Mouse (Mus musculus) large intestine, adult 2 months (tissue): ENCODE results near the gene Mrpl53. TPM values are rescaled to one million over a fixed set of nuclear protein-coding genes. Genes with fewer than 3 reads are reported as not detected.

Experiments
- DNase-seq: peaks from one replicate; pipeline ENCODE4 v3.0.0-alpha.2; 2012; ENCODE audit warnings: low read depth, low spot score
- WGBS: fragments of 180-500 bp; shearing (Covaris S2); methylation state at CpG from one replicate; pipeline ENCODE4 v1.1.7; 2018; 5-methylcytosine and 5-hydroxymethylcytosine counted together
- polyA plus RNA-seq: library from polyadenylated mRNA; depleted of rRNA; stranded (reverse); fragments of >200 nt; gene quantifications from 2 replicates; pipeline ENCODE4 v1.2.3, GENCODE M21; 2012

The Mrpl53 gene
- polyA plus RNA-seq, 1 experiment = 60.3 TPM

GRCm38 (mm10) chr6:83118825-83119733 is 10.2 kb downstream of the Mrpl53 start:
- 72% methylated on average over 14 of the region's 14 CpGs for WGBS

DNA sequence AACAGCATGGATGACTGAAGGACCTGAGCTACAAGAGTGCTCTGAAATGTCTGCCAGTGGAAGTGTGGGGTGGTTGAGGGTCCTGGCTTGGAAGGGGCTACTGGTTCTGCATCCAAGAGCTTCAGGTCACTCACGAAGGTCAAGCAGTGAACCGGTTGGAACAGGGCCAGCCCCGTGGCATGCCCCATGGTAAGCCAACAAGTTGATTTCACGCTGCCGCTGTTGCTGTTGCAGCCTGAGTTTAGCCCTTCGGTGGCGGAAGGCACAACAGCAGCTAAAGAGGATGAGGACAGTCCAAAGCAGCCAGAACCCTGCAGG is 10.9 kb downstream of the Mrpl53 start:
- DNase-seq = no peak
- 60% methylated on average over 7 of the region's 7 CpGs for WGBS

More at GRCm38 (mm10) chr6:83118825-83119733, 10.2 kb downstream of the Mrpl53 start:
- no peak for DNase-seq

DNA sequence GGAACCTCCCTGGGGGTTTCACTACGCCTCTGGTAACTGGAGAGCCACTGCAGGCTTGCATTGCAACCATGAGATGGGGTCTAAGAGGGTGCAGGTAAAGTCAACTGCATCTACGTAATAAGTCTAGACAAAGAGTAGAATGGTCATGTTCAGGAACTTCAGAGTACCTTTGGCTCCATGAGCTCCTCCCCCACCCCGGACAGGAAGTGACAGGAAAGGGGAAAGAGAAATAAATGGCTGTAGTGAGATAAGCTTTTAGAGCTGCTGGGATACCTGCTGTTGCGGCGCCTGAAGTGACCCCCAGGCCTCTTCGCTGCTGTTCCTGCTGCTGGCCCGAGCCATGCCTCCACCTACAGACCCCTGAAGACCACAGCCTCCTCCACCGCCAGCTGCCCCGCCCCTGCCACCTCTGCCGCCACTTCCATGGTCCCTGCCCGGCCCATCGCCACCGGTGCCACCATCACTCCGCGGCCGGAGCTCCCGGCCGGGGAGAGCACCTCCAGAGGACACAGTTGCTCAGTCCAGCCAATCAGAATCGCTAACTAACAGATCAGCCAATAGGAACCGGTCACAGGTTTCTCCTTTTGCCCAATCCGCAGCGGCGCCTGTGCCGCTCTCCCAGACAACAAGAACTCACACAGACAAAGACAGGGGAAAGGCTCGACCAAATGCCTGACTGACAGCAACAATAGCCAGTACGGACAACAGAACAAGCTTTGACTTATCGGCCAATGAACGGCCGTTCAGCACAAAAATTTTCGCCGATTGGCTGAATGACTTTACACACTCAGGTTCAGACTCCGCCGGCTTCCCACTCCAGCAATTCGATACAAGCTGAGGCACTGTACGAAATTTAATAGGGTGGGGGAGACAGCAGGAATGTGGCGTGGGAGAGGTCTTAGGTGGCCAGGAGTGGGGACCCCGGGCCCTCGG is 12.4 kb downstream of the Mrpl53 start, which contains the start of gene Wbp1:
Gene Wbp1, minus strand, starts transcription at position 630 of the 933 bp plus-strand sequence.
- under 1% methylated on average over 37 of the region's 38 CpGs for WGBS
- peak; percentile 100 for DNase-seq

- WGBS = 2% methylated on average over 52 of the region's 52 CpGs
These were observed 13.2 kb downstream of the Mrpl53 start for GRCm38 (mm10) chr6:83121863-83122710.

DNA sequence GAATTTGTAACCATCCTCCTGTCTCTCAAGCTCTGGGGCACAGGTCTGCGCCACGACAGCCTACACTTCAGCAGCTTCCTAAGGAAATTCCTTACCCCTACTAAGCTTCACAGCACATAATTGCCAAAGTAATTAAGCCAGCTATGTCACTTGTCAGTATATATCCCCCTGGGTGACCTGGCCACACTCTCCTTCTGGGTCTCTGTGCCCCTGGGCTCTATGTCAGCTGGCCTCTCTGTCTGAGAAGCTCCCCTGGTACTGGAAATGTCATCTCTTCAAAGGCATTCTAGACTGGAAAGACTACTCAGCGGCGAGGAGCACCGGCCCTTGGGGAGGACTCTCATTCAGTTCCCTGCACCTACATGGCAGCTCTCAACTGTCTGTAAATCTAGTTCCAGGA is 14.1 kb downstream of the Mrpl53 start:
- WGBS = 89% methylated on average over 5 of the region's 5 CpGs
- DNase-seq = no peak

More at GRCm38 (mm10) chr6:83121863-83122710, 13.2 kb downstream of the Mrpl53 start:
- no peak for DNase-seq

DNA sequence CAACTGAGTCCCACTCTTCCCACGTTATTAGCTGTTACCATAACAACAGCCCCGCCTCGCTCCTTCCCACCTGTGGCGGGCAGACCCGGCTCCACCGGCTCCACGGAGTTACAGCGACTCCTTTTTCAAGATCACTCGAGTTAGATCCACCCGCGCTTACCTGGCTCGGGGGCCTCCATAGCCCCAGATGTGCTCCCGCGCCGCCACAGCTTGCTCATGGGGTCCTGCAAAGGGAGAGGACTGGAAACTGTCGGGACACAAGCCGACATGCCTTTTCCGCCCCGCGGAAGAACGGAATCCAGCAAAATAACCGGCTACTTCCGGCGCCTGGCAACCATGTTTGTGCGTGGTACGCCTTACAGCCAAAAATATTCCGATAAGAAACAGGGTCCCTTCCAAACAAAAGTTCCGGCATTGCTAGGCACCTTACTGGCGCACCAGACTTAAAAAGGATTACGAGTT is 16.0 kb downstream of the Mrpl53 start:
- under 1% methylated on average over 30 of the region's 30 CpGs for WGBS

GRCm38 (mm10) chr6:83125331-83125730 is 16.5 kb downstream of the Mrpl53 start, which contains the start of gene Ino80b:
TSS of gene Ino80b (minus strand) at chr6:83125431.
- WGBS = 25% methylated on average over 5 of the region's 5 CpGs
- no peak for DNase-seq

More for the DNA sequence above, 16.0 kb downstream of the Mrpl53 start:
- no peak for DNase-seq

- DNase-seq = no peak
- WGBS = 94% methylated on average over 5 of the region's 5 CpGs
These were observed 18.6 kb downstream of the Mrpl53 start for GRCm38 (mm10) chr6:83127419-83127818.

DNA sequence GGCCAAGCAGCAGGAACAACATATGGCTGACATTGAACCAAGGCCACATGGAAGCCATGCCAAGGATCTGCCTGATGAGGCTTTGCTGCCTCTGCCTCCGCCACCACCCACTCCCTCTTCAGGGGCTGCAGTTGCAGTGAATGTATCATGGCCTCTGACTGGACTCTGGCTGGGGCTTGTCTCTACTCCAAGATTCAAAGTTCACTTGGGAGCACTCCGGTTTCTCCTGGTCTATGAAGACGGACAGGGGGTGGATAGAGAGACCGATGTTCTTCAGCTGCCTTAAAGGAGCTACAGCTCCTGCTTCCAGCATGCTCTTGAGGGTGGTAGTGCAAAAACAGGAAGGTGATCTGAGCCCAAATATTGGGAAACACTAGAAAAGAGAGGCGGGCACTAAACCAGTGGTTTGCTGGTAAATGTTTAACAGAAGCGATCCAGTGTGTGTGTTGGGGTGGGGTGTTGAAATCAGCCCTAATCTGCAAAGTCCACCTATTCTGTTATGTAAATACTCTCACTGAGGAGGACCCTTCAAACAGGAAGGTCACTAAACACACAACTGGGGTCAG is 22.7 kb downstream of the Mrpl53 start:
- no peak for DNase-seq
- 12% methylated on average over 6 of the region's 6 CpGs for WGBS

GRCm38 (mm10) chr6:83132176-83132919 is 23.5 kb downstream of the Mrpl53 start:
- DNase-seq = no peak
- 51% methylated on average over 9 of the region's 9 CpGs for WGBS

DNA sequence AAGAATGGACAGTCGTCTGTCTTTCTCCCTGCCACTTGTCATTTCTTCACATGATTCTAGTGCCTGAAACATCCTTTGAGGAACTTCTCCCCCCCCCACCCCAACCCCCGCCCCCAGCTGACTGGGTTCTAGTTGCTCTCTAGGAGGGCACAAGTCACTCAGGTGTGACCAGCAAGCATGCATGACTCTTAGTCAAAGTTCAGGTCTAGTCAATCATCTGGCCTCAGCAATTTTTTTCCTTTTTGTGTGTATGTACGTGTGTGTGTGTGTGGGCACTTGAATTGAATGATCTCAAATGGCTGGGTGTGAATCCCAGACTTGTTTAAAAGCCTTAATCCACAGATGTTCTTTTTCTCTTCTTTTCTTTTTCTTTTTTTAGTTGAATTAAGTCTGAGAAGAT is 25.4 kb downstream of the Mrpl53 start:
- no peak for DNase-seq
- 45% methylated on average over 3 of the region's 3 CpGs for WGBS

DNA sequence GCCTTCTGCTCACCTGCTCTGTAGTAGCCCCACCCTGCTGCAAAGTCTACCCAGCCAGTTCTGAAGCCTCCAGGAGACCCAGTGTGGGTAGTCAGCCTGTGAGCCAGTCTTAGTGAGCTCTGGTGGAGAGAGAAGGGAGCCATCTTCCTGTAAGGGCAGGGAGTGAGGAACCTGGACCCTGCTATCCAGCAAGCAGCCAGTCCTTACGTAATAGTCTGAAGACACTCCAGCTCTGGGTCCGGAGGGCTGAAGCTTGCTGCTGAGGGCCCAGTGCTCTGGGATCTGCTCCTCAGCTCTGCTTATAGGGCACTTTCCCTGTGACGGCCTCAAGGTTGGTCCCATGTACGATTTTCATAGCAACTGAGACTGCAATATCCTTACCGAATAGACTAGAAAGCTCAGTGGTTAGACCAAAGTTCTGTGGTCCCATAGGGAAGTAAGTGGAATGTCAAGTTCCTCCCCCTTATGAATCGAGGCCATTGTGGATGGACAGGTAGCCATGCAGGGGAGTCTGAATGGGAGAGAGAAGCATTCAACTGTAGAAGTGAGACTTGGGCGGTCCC is 26.2 kb downstream of the Mrpl53 start, which contains the start of gene Rtkn:
Gene Rtkn, plus strand, starts transcription at position 513 of the 563 bp plus-strand sequence.
- WGBS = 25% methylated on average over 7 of the region's 7 CpGs
- DNase-seq = no peak

- no peak for DNase-seq
- 4% methylated on average over 37 of the region's 37 CpGs for WGBS
These were observed 26.8 kb downstream of the Mrpl53 start for GRCm38 (mm10) chr6:83135571-83136161.

DNA sequence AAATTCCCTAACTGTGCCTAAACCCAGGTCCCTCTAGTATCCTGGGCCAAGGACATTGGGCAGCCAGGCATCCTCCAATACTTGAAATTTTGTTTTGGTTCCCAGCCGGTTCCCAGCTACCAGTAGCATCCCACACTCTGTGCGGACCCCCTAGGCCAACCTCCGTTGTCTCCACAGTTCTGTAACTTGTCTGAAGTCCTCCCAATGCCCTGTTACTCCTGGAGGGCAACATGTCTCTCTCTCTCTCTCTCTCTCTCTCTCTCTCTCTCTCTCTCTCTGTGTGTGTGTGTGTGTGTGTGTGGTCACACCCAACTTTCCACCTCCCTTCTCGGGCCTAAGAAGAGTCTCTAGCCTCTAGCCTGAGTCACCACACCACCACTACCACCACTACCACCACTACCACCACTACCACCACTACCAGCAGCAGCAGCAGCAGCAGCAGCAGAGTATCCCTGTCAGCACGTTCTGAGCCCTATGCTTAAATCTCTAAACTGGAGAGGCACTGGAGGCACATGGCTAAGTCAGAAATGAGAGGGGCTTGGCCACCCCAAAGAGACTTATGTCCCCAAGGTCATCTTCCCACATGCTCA is 27.5 kb downstream of the Mrpl53 start:
- 13% methylated on average over 5 of the region's 5 CpGs for WGBS
- no peak for DNase-seq

DNA sequence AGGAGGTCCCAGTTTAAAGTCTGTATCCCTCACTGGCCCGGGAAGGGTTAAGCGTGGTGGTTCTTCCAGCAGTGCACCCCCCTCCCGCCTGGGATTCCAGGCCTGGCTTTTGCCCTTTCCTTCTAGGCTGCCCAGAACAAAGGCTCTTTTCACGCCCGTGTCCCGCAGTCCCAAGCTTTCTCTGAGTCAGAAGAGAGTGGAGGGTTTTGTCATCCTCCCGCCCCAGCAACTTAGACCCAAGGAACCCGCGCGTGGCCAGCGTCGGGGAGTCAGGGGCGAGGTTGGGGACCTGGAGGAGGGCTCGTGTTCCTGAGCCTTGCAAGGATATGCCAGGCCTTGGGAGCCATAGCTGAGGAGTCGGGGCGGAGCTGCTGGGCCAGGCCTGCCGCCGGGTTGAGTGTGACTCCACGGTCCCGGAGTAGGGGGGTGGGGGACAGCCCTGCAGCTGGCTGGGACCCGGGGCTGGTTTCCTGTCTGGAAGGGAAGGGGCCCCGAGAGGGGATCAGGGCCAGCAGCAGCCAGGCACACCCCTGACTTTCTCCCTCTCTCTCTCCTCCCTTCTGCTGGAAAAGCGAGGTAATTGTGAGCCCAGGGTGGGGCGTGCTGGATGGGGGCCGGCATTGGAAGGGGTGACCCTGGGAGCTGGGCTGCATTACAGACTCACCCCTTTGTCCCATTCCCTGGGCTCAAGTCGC is 28.2 kb downstream of the Mrpl53 start:
- no peak for DNase-seq
- WGBS = 2% methylated on average over 26 of the region's 26 CpGs

DNA sequence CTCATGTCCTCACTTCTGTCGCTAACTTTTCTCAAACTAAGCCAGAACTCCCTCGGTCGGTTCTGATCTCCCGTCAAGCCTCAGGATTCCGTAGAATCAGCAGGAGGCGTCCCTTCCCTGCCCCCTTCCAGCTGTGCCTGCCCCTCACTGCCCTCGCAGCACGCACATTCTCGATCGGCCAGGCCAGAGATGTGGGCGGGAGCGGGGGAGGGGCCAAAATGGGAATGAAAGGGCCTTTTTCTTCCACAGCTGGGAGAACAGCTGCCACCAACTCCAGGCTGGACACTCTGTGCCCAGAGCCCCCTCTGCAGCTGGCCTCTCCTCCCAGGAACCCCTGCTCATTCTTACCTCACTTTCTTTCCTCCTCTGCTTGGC is 28.7 kb downstream of the Mrpl53 start:
- DNase-seq = no peak
- WGBS = under 1% methylated on average over 12 of the region's 12 CpGs

- no peak for DNase-seq
- 9% methylated on average over 11 of the region's 11 CpGs for WGBS
These were observed 29.2 kb downstream of the Mrpl53 start for GRCm38 (mm10) chr6:83138056-83138455.
